ENCODE assay signal across 7 mouse cellular contexts in the genomic region with DNA sequence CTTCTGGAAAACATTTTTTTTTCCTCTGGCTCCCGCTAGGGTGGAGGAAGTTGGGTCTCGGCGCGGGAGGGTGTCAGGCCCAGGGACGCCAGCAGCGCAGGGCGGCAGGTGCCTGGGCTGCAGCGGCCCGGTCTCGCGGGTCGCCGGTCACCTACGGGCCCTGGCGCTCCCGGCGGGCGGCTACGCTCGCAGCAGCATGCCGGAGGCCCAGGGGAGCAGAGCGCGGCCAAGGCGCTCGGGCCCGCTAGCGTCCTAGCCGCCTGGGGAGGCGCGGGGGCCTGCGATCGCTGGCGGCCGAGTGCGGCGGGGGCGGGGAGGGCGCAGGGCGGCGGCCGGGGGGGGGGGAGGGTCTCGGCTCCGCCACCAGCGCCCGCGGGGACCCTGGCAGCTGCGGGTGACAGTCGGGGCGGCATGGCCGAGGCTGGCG. TPM values are rescaled to one million over a fixed set of nuclear protein-coding genes. Genes with fewer than 3 reads are reported as not detected.
DNase-seq lines count a peak whose midpoint lies in the region; ATAC-seq lines count a peak whose summit lies in the region.

No protein-coding gene starts in this region.

- peak overlapping the region; percentile 76 for H3K4me3 ChIP-seq in limb, embryonic 11.5 days (ENCODE audit: low read depth, low read length)
- H3K4me3 ChIP-seq in midbrain, embryonic 11.5 days (ENCODE audit: low read depth, low read length), result peak overlapping the region; percentile 89

- no peaks in the 10 kb centered on the region for H3K27me3 ChIP-seq in limb, embryonic 11.5 days (ENCODE audit: control insufficient read depth, insufficient read depth, low read length)
- H3K27me3 ChIP-seq in midbrain, embryonic 11.5 days (ENCODE audit: control insufficient read depth, insufficient read depth, low read length), result no peaks in the 10 kb centered on the region

- no peaks in the 10 kb centered on the region for H3K9me3 ChIP-seq in limb, embryonic 11.5 days (ENCODE audit: control insufficient read depth, low read length)
- H3K9me3 ChIP-seq in midbrain, embryonic 11.5 days (ENCODE audit: control insufficient read depth, low read length), result no peaks in the 10 kb centered on the region

- H3K36me3 ChIP-seq in limb, embryonic 11.5 days (ENCODE audit: control insufficient read depth, insufficient read depth, low read length), result no peaks in the 10 kb centered on the region
- H3K36me3 ChIP-seq in midbrain, embryonic 11.5 days (ENCODE audit: control insufficient read depth, insufficient read depth, low read length), result no peaks in the 10 kb centered on the region

- peak overlapping the region; percentile 97 for H3K4me2 ChIP-seq in limb, embryonic 11.5 days (ENCODE audit: low read depth, severe bottlenecking)
- peak overlapping the region; percentile 93 for H3K4me2 ChIP-seq in midbrain, embryonic 11.5 days

- DNase-seq in adrenal gland, adult 2 months, result peak; percentile 90
- peak; percentile 68 for DNase-seq in embryo, embryonic 10 days (ENCODE audit: low spot score)
- peak; percentile 71 for DNase-seq in gastrocnemius, postnatal 10 days
- DNase-seq in limb, embryonic 11.5 days (ENCODE audit: low spot score), result peak; percentile 72
- DNase-seq in midbrain, embryonic 11.5 days (ENCODE audit: low spot score, missing footprints), result peak; percentile 97
- DNase-seq in right cerebral cortex, postnatal 4 days, result peak; percentile 58

- H3K9ac ChIP-seq in limb, embryonic 11.5 days (ENCODE audit: low read length), result peak overlapping the region; percentile 80
- H3K9ac ChIP-seq in midbrain, embryonic 11.5 days (ENCODE audit: low read length), result peak overlapping the region; percentile 94

- ATAC-seq in inflammation-experienced regulatory T-cells, adult 6 months, result peak; percentile 35
- peak; percentile 65 for ATAC-seq in limb, embryonic 11.5 days (ENCODE audit: insufficient number of reproducible peaks, low FRiP score, low TSS enrichment, low read depth)
- peak; percentile 72 for ATAC-seq in midbrain, embryonic 11.5 days (ENCODE audit: low FRiP score)

- peaks cover 2% of the 10 kb centered on the region; the same call in 1 of the 2 replicates for H3K4me1 ChIP-seq in limb, embryonic 11.5 days (ENCODE audit: control insufficient read depth, insufficient read depth, low read length)
- H3K4me1 ChIP-seq in midbrain, embryonic 11.5 days (ENCODE audit: control insufficient read depth, insufficient read depth, low read length), result peaks cover 6% of the 10 kb centered on the region

- H3K27ac ChIP-seq in limb, embryonic 11.5 days (replicated peaks; ENCODE audit: low read depth, low read length), result peak overlapping the region; percentile 42; the same call in 1 of the 2 replicates
- peak overlapping the region; percentile 94 for H3K27ac ChIP-seq in midbrain, embryonic 11.5 days (ENCODE audit: low read depth, low read length)

- under 1% methylated on average over 17 of the region's 51 CpGs for WGBS in limb, embryonic 11.5 days
- under 1% methylated on average over 25 of the region's 51 CpGs for WGBS in midbrain, embryonic 11.5 days

RNA-seq across cellular contexts. Expression of a gene that starts 0.3 kb away (rescaled TPM):
- 10 to 100 TPM; 76.0 to 81.3 TPM for total RNA-seq in adrenal gland, adult 2 months (2021)
- 20.7 and 25.2 TPM in 2 replicates for polyA plus RNA-seq in adrenal gland, adult 2 months (2012; rRNA removed)
- total RNA-seq in gastrocnemius, postnatal 10 days (2021), result 10 to 100 TPM; 32.1 to 42.3 TPM
- polyA plus RNA-seq in inflammation-experienced regulatory T-cells, adult 6 months (2017; shearing (Covaris generic)), result 10 to 100 TPM; 11.4 to 28.7 (median 18.1) TPM
- 2.8 and 2.9 TPM in 2 replicates for polyA plus RNA-seq in limb, embryonic 11.5 days (2014; fragmentation: Nextera tagmentation; extraction: Ambion mirVana)
- polyA plus RNA-seq in midbrain, embryonic 11.5 days (2014; fragmentation: Nextera tagmentation; extraction: Ambion mirVana), result 4.9 and 5.5 TPM in 2 replicates

RNA-seq across cellular contexts. Expression of a gene that starts 27.7 kb away (rescaled TPM):
- total RNA-seq in adrenal gland, adult 2 months (2021), result not detected
- not detected in 2 replicates for polyA plus RNA-seq in adrenal gland, adult 2 months (2012; rRNA removed)
- total RNA-seq in gastrocnemius, postnatal 10 days (2021), result not detected
- 1 to 10 TPM in 1 of 3 experiments, under 1 TPM in 2; 0.71 to 1.2 (median 0.97) TPM for polyA plus RNA-seq in inflammation-experienced regulatory T-cells, adult 6 months (2017; shearing (Covaris generic))
- 0.16 and 0.23 TPM in 2 replicates for polyA plus RNA-seq in limb, embryonic 11.5 days (2014; fragmentation: Nextera tagmentation; extraction: Ambion mirVana)
- polyA plus RNA-seq in midbrain, embryonic 11.5 days (2014; fragmentation: Nextera tagmentation; extraction: Ambion mirVana), result 0.22 and 0.34 TPM in 2 replicates

Comparison
In these comparisons a context has a peak if more than half of its experiments do, and no peak if none do; other contexts are left out.
1. Peak in every context shown above with its lines: DNase-seq, ATAC-seq, H3K4me3 ChIP-seq and H3K27ac ChIP-seq.